Mouse (Mus musculus) thymus, adult 2 months (tissue): Measurements from ENCODE around the gene Olfr481.

Experiments used
- CTCF ChIP-seq: fragments of 200-500 bp; IDR thresholded peaks from 2 replicates; pipeline ENCODE4 v1.5.1; 2012; ENCODE audit warnings: mild to moderate bottlenecking, control low read depth, low read length, moderate library complexity, borderline replicate concordance; ENCODE audit not compliant: control insufficient read depth, poor library complexity, insufficient read depth; ENCODE audit errors: extremely low read depth
- POLR2A ChIP-seq: fragments of 200-500 bp; IDR thresholded peaks from 2 replicates; pipeline ENCODE4 v1.6.1; 2012; ENCODE audit warnings: mild to moderate bottlenecking, low read length, control low read depth, moderate library complexity; ENCODE audit not compliant: control insufficient read depth, poor library complexity, insufficient read depth; ENCODE audit errors: extremely low read depth

- no peak for TF ChIP-seq CTCF
- no peak for TF ChIP-seq POLR2A
These were observed 29.3 kb upstream of the Olfr481 start, which contains the start of gene Olfr479 for GRCm38 (mm10) chr7:108050393-108050792.
